Mouse (Mus musculus): ENCODE results near the gene Epha7. TPM values are rescaled to one million over a fixed set of nuclear protein-coding genes. Genes with fewer than 3 reads are reported as not detected.

Gene Epha7
- polyA plus RNA-seq (2015; fragmentation: Nextera tagmentation; extraction: Ambion mirVana), result 66.6 and 66.8 TPM in 2 replicates

GRCm38 (mm10) chr4:28812691-28813289 is at the start of gene Epha7:
Gene Epha7 (plus strand): TSS chr4:28813131.
- H3K4me3 ChIP-seq (ENCODE audit: low read length), result peak within 1 kb of the TSS; percentile 79
- ATAC-seq, result peak; percentile 99
- no peaks in the 10 kb centered on the region for H3K9me3 ChIP-seq (ENCODE audit: control insufficient read depth, low read length)
- no peaks in the 10 kb centered on the region for H3K36me3 ChIP-seq (ENCODE audit: control insufficient read depth, insufficient read depth, low read length)
- H3K27ac ChIP-seq (ENCODE audit: low read depth, low read length), result peak within 1 kb of the TSS; percentile 94
- no peaks in the 10 kb centered on the region for H3K27me3 ChIP-seq (replicated peaks; ENCODE audit: control insufficient read depth, insufficient read depth, low read length)
- H3K4me2 ChIP-seq (ENCODE audit: low read length), result peak within 1 kb of the TSS; percentile 72
- H3K9ac ChIP-seq (ENCODE audit: low read depth, low read length), result peak within 1 kb of the TSS; percentile 95
- under 1% methylated on average over 48 of the region's 48 CpGs for WGBS
- no peaks in the 10 kb centered on the region for H3K4me1 ChIP-seq (ENCODE audit: control insufficient read depth, insufficient read depth, low read depth, low read length)

GRCm38 (mm10) chr4:28783961-28784360 is 29.0 kb upstream of the Epha7 start:
- Histone ChIP-seq H3K9me3 (ENCODE audit: control insufficient read depth, low read length) (no peaks in the 10 kb centered on the region), H3K4me1 (ENCODE audit: control insufficient read depth, insufficient read depth, low read depth, low read length) (no peaks in the 10 kb centered on the region), H3K27me3 (replicated peaks; ENCODE audit: control insufficient read depth, insufficient read depth, low read length) (no peaks in the 10 kb centered on the region), H3K4me3 (ENCODE audit: low read length) (no peak overlapping the region), H3K9ac (ENCODE audit: low read depth, low read length) (no peak overlapping the region), H3K4me2 (ENCODE audit: low read length) (no peak overlapping the region), H3K27ac (ENCODE audit: low read depth, low read length) (no peak overlapping the region), H3K36me3 (ENCODE audit: control insufficient read depth, insufficient read depth, low read length) (no peaks in the 10 kb centered on the region)
- no peak for ATAC-seq
- 50% methylated on average over 3 of the region's 3 CpGs for WGBS

- H3K27ac ChIP-seq (ENCODE audit: low read depth, low read length), result no peak overlapping the region
- H3K27me3 ChIP-seq (replicated peaks; ENCODE audit: control insufficient read depth, insufficient read depth, low read length), result no peaks in the 10 kb centered on the region
- no peak overlapping the region for H3K4me2 ChIP-seq (ENCODE audit: low read length)
- no peak overlapping the region for H3K9ac ChIP-seq (ENCODE audit: low read depth, low read length)
- H3K9me3 ChIP-seq (ENCODE audit: control insufficient read depth, low read length), result no peaks in the 10 kb centered on the region
- no peak for ATAC-seq
- H3K36me3 ChIP-seq (ENCODE audit: control insufficient read depth, insufficient read depth, low read length), result no peaks in the 10 kb centered on the region
- no peak overlapping the region for H3K4me3 ChIP-seq (ENCODE audit: low read length)
- no peaks in the 10 kb centered on the region for H3K4me1 ChIP-seq (ENCODE audit: control insufficient read depth, insufficient read depth, low read depth, low read length)
These were observed 4.1 kb upstream of the Epha7 start for GRCm38 (mm10) chr4:28808800-28809199.

GRCm38 (mm10) chr4:28809703-28810102 is 3.2 kb upstream of the Epha7 start:
- ATAC-seq, result no peak
- H3K36me3 ChIP-seq (ENCODE audit: control insufficient read depth, insufficient read depth, low read length), result no peaks in the 10 kb centered on the region
- H3K4me1 ChIP-seq (ENCODE audit: control insufficient read depth, insufficient read depth, low read depth, low read length), result no peaks in the 10 kb centered on the region
- WGBS, result 74% methylated on average over 4 of the region's 4 CpGs
- H3K4me3 ChIP-seq (ENCODE audit: low read length), result no peak overlapping the region
- H3K27me3 ChIP-seq (replicated peaks; ENCODE audit: control insufficient read depth, insufficient read depth, low read length), result no peaks in the 10 kb centered on the region
- H3K27ac ChIP-seq (ENCODE audit: low read depth, low read length), result no peak overlapping the region
- H3K4me2 ChIP-seq (ENCODE audit: low read length), result no peak overlapping the region
- H3K9ac ChIP-seq (ENCODE audit: low read depth, low read length), result no peak overlapping the region
- no peaks in the 10 kb centered on the region for H3K9me3 ChIP-seq (ENCODE audit: control insufficient read depth, low read length)

GRCm38 (mm10) chr4:28813551-28814475 is 882 bp downstream of the Epha7 start:
- ATAC-seq, result peak; percentile 25

GRCm38 (mm10) chr4:28814476-28814815 is 1.5 kb downstream of the Epha7 start:
- Histone ChIP-seq H3K36me3 (ENCODE audit: control insufficient read depth, insufficient read depth, low read length) (no peaks in the 10 kb centered on the region), H3K9ac (ENCODE audit: low read depth, low read length) (peak overlapping the region; percentile 95), H3K27me3 (replicated peaks; ENCODE audit: control insufficient read depth, insufficient read depth, low read length) (no peaks in the 10 kb centered on the region), H3K4me2 (ENCODE audit: low read length) (peak overlapping the region; percentile 72), H3K4me3 (ENCODE audit: low read length) (peak overlapping the region; percentile 79), H3K4me1 (ENCODE audit: control insufficient read depth, insufficient read depth, low read depth, low read length) (no peaks in the 10 kb centered on the region), H3K27ac (ENCODE audit: low read depth, low read length) (peak overlapping the region; percentile 94), H3K9me3 (ENCODE audit: control insufficient read depth, low read length) (no peaks in the 10 kb centered on the region)
- WGBS, result 2% methylated on average over 8 of the region's 8 CpGs
- ATAC-seq, result no peak

More at GRCm38 (mm10) chr4:28813551-28814475, 882 bp downstream of the Epha7 start:
- H3K9me3 ChIP-seq (ENCODE audit: control insufficient read depth, low read length), result no peaks in the 10 kb centered on the region
- H3K4me2 ChIP-seq (ENCODE audit: low read length), result peak overlapping the region; percentile 72
- H3K27ac ChIP-seq (ENCODE audit: low read depth, low read length), result peak overlapping the region; percentile 94
- peak overlapping the region; percentile 95 for H3K9ac ChIP-seq (ENCODE audit: low read depth, low read length)
- peak overlapping the region; percentile 79 for H3K4me3 ChIP-seq (ENCODE audit: low read length)
- no peaks in the 10 kb centered on the region for H3K36me3 ChIP-seq (ENCODE audit: control insufficient read depth, insufficient read depth, low read length)
- under 1% methylated on average over 73 of the region's 94 CpGs for WGBS
- no peaks in the 10 kb centered on the region for H3K4me1 ChIP-seq (ENCODE audit: control insufficient read depth, insufficient read depth, low read depth, low read length)
- no peaks in the 10 kb centered on the region for H3K27me3 ChIP-seq (replicated peaks; ENCODE audit: control insufficient read depth, insufficient read depth, low read length)

GRCm38 (mm10) chr4:28814816-28815620 is 2.1 kb downstream of the Epha7 start:
- peak; percentile 27 for ATAC-seq
- Histone ChIP-seq H3K27me3 (replicated peaks; ENCODE audit: control insufficient read depth, insufficient read depth, low read length) (no peaks in the 10 kb centered on the region), H3K36me3 (ENCODE audit: control insufficient read depth, insufficient read depth, low read length) (no peaks in the 10 kb centered on the region), H3K4me2 (ENCODE audit: low read length) (peak overlapping the region; percentile 72), H3K27ac (ENCODE audit: low read depth, low read length) (peak overlapping the region; percentile 94), H3K4me1 (ENCODE audit: control insufficient read depth, insufficient read depth, low read depth, low read length) (no peaks in the 10 kb centered on the region), H3K9me3 (ENCODE audit: control insufficient read depth, low read length) (no peaks in the 10 kb centered on the region), H3K4me3 (ENCODE audit: low read length) (peak overlapping the region; percentile 79), H3K9ac (ENCODE audit: low read depth, low read length) (peak overlapping the region; percentile 95)
- WGBS, result under 1% methylated on average over 72 of the region's 72 CpGs

GRCm38 (mm10) chr4:28815621-28815920 is 2.6 kb downstream of the Epha7 start:
- under 1% methylated on average over 10 of the region's 15 CpGs for WGBS
- Histone ChIP-seq H3K4me1 (ENCODE audit: control insufficient read depth, insufficient read depth, low read depth, low read length) (no peaks in the 10 kb centered on the region), H3K9ac (ENCODE audit: low read depth, low read length) (peak overlapping the region; percentile 95), H3K27me3 (replicated peaks; ENCODE audit: control insufficient read depth, insufficient read depth, low read length) (no peaks in the 10 kb centered on the region), H3K27ac (ENCODE audit: low read depth, low read length) (peak overlapping the region; percentile 94), H3K9me3 (ENCODE audit: control insufficient read depth, low read length) (no peaks in the 10 kb centered on the region), H3K4me2 (ENCODE audit: low read length) (peak overlapping the region; percentile 72), H3K4me3 (ENCODE audit: low read length) (peak overlapping the region; percentile 79), H3K36me3 (ENCODE audit: control insufficient read depth, insufficient read depth, low read length) (no peaks in the 10 kb centered on the region)
- no peak for ATAC-seq

GRCm38 (mm10) chr4:28823616-28824015 is 10.7 kb downstream of the Epha7 start:
- no peak overlapping the region for H3K9ac ChIP-seq (ENCODE audit: low read depth, low read length)
- no peak for ATAC-seq
- H3K27ac ChIP-seq (ENCODE audit: low read depth, low read length), result no peak overlapping the region
- no peaks in the 10 kb centered on the region for H3K27me3 ChIP-seq (replicated peaks; ENCODE audit: control insufficient read depth, insufficient read depth, low read length)
- no peak overlapping the region for H3K4me2 ChIP-seq (ENCODE audit: low read length)
- H3K4me3 ChIP-seq (ENCODE audit: low read length), result no peak overlapping the region
- H3K4me1 ChIP-seq (ENCODE audit: control insufficient read depth, insufficient read depth, low read depth, low read length), result no peaks in the 10 kb centered on the region
- WGBS, result 61% methylated on average over 1 of the region's 1 CpGs
- no peaks in the 10 kb centered on the region for H3K36me3 ChIP-seq (ENCODE audit: control insufficient read depth, insufficient read depth, low read length)
- H3K9me3 ChIP-seq (ENCODE audit: control insufficient read depth, low read length), result no peaks in the 10 kb centered on the region

Data from hindbrain, embryonic 16.5 days (tissue).